Mouse (Mus musculus) hindbrain, embryonic 13.5 days (tissue): ENCODE results near the gene Tmem131l. TPM values are rescaled to one million over a fixed set of nuclear protein-coding genes. Genes with fewer than 3 reads are reported as not detected.
A peak's percentile ranks its signal among the peaks of the same experiment; 100 is the strongest.

ENCODE experiments used
- ATAC-seq: fragments of 200-750 bp; cut with Nextera tagmentation; 2 replicates; pipeline ENCODE4 v1.8.0; 2017; ENCODE audit warnings: moderate TSS enrichment; ENCODE audit not compliant: low FRiP score
- H3K27ac ChIP-seq: fragments of 300-500 bp; sonication (generic); 2 replicates; pipeline ENCODE4 v1.5.1; 2015; ENCODE audit warnings: inconsistent platforms, mild to moderate bottlenecking, moderate library complexity
- H3K27me3 ChIP-seq: fragments of 300-500 bp; sonication (generic); 2 replicates; pipeline ENCODE4 v1.6.1; 2015; ENCODE audit warnings: mild to moderate bottlenecking, inconsistent platforms
- H3K36me3 ChIP-seq: fragments of 300-500 bp; sonication (generic); 2 replicates; pipeline ENCODE4 v1.6.1; 2015; ENCODE audit warnings: mild to moderate bottlenecking, inconsistent platforms
- H3K4me1 ChIP-seq: fragments of 300-500 bp; sonication (generic); replicated peaks from 2 replicates; pipeline ENCODE4 v1.6.1; 2015; ENCODE audit warnings: inconsistent platforms
- H3K4me2 ChIP-seq: fragments of 300-500 bp; sonication (generic); 2 replicates; pipeline ENCODE4 v1.6.1; 2015; ENCODE audit warnings: inconsistent platforms, mild to moderate bottlenecking, moderate library complexity
- H3K4me3 ChIP-seq: fragments of 300-500 bp; sonication (generic); 2 replicates; pipeline ENCODE4 v1.5.1; 2015; ENCODE audit warnings: mild to moderate bottlenecking, inconsistent platforms
- H3K9ac ChIP-seq: fragments of 300-500 bp; sonication (generic); 2 replicates; pipeline ENCODE4 v1.6.1; 2015; ENCODE audit warnings: mild to moderate bottlenecking, inconsistent platforms
- H3K9me3 ChIP-seq: fragments of 300-500 bp; sonication (generic); 2 replicates; pipeline ENCODE4 v1.6.1; 2016; ENCODE audit warnings: inconsistent platforms
- WGBS: fragments of 180-500 bp; shearing (Covaris S2); methylation state at CpG from one replicate; pipeline ENCODE4 v1.1.7; 2015; 5-methylcytosine and 5-hydroxymethylcytosine counted together
- polyA plus RNA-seq: library from polyadenylated mRNA; unstranded; fragments of >200 nt; fragmentation: Nextera tagmentation; extraction: Ambion mirVana; gene quantifications from 2 replicates; pipeline ENCODE4 v1.2.1, GENCODE M21; 2015

Gene Tmem131l
- polyA plus RNA-seq, 1 experiment from 2014 or later: 75.8 TPM

GRCm38 (mm10) chr3:83915102-83915501 lies 124.9 kb downstream of the Tmem131l start:
- no peak for ATAC-seq
- Histone ChIP-seq H3K4me3 (no peak overlapping the region), H3K27me3 (no peaks in the 10 kb centered on the region), H3K9ac (no peak overlapping the region), H3K9me3 (no peaks in the 10 kb centered on the region), H3K36me3 (peaks cover 87% of the 10 kb centered on the region), H3K4me1 (no peaks in the 10 kb centered on the region), H3K4me2 (no peak overlapping the region), H3K27ac (no peak overlapping the region)
- 87% methylated on average over 3 of the region's 3 CpGs for WGBS

DNA sequence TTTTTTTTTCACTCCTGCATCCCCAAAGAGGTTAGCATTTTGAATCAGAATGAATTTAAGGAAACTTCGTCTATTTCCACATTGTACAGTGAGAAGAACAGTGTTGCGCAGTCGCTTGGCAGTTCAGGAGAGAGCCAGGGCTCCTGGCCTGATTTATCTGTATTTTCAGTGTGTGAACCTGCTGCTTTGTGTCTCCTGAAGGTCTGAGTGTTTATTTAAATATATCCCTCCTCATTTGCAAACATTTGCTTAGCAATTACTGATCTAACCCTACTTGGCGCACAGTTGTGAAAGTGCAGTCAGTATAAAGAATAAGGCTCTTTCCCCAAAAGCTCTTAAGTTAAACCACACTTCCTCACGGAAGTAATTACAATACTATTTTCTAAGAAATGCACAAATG lies 129.3 kb downstream of the Tmem131l start:
- H3K4me2 ChIP-seq: no peak overlapping the region
- no peaks in the 10 kb centered on the region for H3K4me1 ChIP-seq
- peaks cover 86% of the 10 kb centered on the region for H3K36me3 ChIP-seq
- H3K9me3 ChIP-seq: no peaks in the 10 kb centered on the region
- H3K27ac ChIP-seq: no peak overlapping the region
- WGBS: 98% methylated on average over 5 of the region's 5 CpGs
- ATAC-seq: no peak
- H3K4me3 ChIP-seq: no peak overlapping the region
- no peaks in the 10 kb centered on the region for H3K27me3 ChIP-seq
- no peak overlapping the region for H3K9ac ChIP-seq

DNA sequence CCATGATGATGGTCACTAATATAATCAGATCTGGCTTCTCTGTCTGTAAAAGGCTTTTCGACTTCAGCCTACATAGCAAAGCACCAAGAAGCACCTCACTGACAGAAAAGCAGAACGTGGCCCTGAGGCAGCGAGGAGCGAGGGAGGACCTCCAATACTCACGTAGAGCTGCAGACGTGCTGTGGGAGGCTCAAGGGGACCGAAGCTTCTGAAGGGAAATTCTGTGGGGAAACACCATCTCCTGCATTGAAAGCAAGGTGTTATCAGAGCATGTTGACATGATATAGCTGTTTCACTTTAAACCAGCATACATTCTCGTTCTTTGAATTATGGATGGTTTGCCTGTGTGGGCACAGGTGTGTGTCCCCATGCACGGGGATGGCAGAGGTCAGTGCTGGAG lies 133.8 kb downstream of the Tmem131l start:
- Histone ChIP-seq H3K9ac (no peak overlapping the region), H3K4me3 (no peak overlapping the region), H3K4me2 (no peak overlapping the region), H3K9me3 (no peaks in the 10 kb centered on the region), H3K27me3 (no peaks in the 10 kb centered on the region), H3K27ac (no peak overlapping the region), H3K4me1 (peaks cover 7% of the 10 kb centered on the region; the same call in 1 of the 2 replicates), H3K36me3 (peaks cover 93% of the 10 kb centered on the region)
- no peak for ATAC-seq
- WGBS: 97% methylated on average over 9 of the region's 9 CpGs

DNA sequence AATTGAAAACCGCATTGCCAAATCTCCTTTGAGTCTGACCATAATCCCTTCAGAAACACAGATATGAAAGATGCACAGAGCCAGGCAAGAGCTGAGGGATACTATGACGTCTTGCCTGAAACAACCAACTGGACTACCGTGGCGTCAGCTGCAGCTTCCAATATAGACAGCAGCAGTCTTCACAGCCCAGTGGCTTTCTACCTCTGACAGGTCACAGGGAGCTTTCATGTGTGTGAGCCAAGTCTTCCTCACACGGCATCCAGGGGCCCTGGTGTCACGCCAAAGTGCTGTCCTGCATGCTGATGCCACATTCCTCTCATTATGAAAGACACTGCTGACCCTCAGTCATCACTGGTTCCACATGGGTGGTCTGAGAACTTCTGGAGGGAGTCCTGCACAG lies 134.8 kb downstream of the Tmem131l start:
- H3K36me3 ChIP-seq: peaks cover 93% of the 10 kb centered on the region
- ATAC-seq: no peak
- no peak overlapping the region for H3K27ac ChIP-seq
- 70% methylated on average over 6 of the region's 6 CpGs for WGBS
- no peak overlapping the region for H3K4me3 ChIP-seq
- peaks cover 7% of the 10 kb centered on the region; the same call in 1 of the 2 replicates for H3K4me1 ChIP-seq
- no peak overlapping the region for H3K4me2 ChIP-seq
- no peak overlapping the region for H3K9ac ChIP-seq
- H3K9me3 ChIP-seq: no peaks in the 10 kb centered on the region
- no peaks in the 10 kb centered on the region for H3K27me3 ChIP-seq

DNA sequence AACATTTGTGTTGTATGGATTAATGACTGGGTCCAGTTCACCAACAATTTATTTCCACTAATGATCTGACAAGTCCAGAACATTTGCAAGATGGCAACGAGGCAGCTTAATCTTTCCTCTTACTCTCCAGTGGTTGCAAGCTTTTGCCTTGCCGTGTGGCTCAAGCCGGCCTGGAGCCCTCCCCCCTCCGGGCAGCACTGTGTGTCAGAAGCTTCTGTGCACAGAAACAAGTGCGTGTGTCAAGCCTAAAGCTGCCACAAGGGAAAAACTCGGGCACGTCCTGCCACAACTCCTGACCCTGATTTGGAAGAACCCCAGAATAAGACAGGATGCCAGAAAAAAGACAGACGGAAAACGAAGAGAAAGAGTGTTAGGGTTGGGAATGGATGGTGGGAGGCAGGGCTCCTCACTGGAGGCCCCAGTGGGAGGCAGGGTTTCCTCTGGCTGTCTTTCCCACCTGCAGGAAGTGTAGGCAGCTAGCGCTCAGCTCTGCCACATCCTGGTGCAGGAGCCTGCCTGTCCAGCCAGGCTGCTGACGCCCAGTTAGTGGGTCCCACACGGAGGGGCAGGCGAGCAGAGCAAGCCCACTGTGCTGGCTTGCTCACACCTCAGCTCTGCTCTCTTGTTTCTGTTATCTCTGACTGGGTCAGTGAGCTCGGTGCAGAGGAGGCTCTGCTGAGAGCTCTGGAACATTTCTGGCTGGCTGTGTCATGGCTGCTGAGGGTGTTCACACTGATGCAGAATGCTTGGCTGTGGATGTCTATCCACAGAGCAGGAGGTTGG lies 135.6 kb downstream of the Tmem131l start:
- no peaks in the 10 kb centered on the region for H3K27me3 ChIP-seq
- no peak for ATAC-seq
- 82% methylated on average over 14 of the region's 14 CpGs for WGBS

DNA sequence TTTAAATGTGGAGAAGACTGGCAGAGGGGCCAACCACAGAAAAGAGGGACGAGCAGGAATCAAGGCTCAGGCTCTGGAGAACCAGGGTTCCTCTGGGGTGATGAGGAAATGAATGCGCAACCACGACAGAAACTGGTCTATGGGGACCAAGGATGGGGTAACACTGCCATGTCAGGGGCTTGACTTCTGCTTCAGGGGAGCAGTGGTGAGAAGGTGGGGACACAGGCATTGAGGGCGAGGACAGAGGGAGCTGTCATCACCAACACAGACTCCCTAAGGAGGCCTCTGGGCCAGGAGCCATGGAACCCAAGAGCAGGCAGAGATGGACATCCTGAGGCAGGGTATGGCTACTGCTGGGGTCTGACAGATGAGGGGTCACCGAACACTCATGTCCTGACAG lies 137.0 kb downstream of the Tmem131l start:
- H3K27me3 ChIP-seq: no peaks in the 10 kb centered on the region
- no peak overlapping the region for H3K4me3 ChIP-seq
- no peak overlapping the region for H3K4me2 ChIP-seq
- H3K4me1 ChIP-seq: peaks cover 7% of the 10 kb centered on the region; the same call in 1 of the 2 replicates
- H3K9ac ChIP-seq: no peak overlapping the region
- H3K9me3 ChIP-seq: no peaks in the 10 kb centered on the region
- no peak for ATAC-seq
- WGBS: 92% methylated on average over 5 of the region's 5 CpGs
- H3K36me3 ChIP-seq: peaks cover 95% of the 10 kb centered on the region
- no peak overlapping the region for H3K27ac ChIP-seq

More for the DNA sequence above, 135.6 kb downstream of the Tmem131l start:
- no peaks in the 10 kb centered on the region for H3K9me3 ChIP-seq
- H3K4me1 ChIP-seq: peaks cover 7% of the 10 kb centered on the region; the same call in 1 of the 2 replicates
- H3K4me2 ChIP-seq: no peak overlapping the region
- no peak overlapping the region; the same call in 1 of the 2 replicates for H3K27ac ChIP-seq
- no peak overlapping the region for H3K4me3 ChIP-seq
- peaks cover 93% of the 10 kb centered on the region for H3K36me3 ChIP-seq
- no peak overlapping the region for H3K9ac ChIP-seq

- WGBS: 87% methylated on average over 8 of the region's 8 CpGs
- Histone ChIP-seq H3K9ac (no peak overlapping the region), H3K36me3 (peaks cover 100% of the 10 kb centered on the region), H3K4me2 (no peak overlapping the region), H3K4me1 (peaks cover 7% of the 10 kb centered on the region; the same call in 1 of the 2 replicates), H3K27ac (no peak overlapping the region), H3K27me3 (no peaks in the 10 kb centered on the region), H3K9me3 (no peaks in the 10 kb centered on the region), H3K4me3 (no peak overlapping the region)
- ATAC-seq: no peak
These were observed 137.5 kb downstream of the Tmem131l start for GRCm38 (mm10) chr3:83902459-83902858.

- Histone ChIP-seq H3K4me2 (no peak overlapping the region), H3K36me3 (peaks cover 99% of the 10 kb centered on the region), H3K27me3 (no peaks in the 10 kb centered on the region), H3K27ac (no peak overlapping the region), H3K9me3 (no peaks in the 10 kb centered on the region), H3K9ac (no peak overlapping the region), H3K4me1 (peaks cover 7% of the 10 kb centered on the region; the same call in 1 of the 2 replicates), H3K4me3 (no peak overlapping the region)
- ATAC-seq: no peak
- 91% methylated on average over 12 of the region's 12 CpGs for WGBS
These were observed 139.1 kb downstream of the Tmem131l start for GRCm38 (mm10) chr3:83900756-83901373.

DNA sequence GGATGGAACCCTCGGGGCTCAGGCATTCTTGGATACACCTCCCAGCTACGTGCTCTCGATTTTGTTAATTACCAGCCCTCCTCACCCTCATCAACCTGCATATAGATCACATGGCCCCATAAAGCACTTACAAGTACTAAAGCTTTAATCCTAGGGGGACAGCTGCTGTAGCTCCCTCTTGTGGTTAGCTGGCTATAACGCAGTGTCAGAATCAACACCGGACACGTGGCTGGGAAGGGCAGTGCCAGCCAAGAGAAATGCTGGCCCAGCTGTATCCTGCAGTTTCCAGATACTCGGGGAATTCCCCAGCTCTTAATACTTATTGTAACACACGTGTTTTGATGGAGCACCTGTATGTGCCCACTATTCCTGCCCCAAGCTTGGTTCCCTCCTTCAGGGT lies 140.4 kb downstream of the Tmem131l start:
- peak; percentile 30; the same call in 1 of the 2 replicates for ATAC-seq
- H3K4me3 ChIP-seq: no peak overlapping the region
- no peaks in the 10 kb centered on the region for H3K27me3 ChIP-seq
- H3K4me1 ChIP-seq: peaks cover 5% of the 10 kb centered on the region; the same call in 1 of the 2 replicates
- H3K9ac ChIP-seq: no peak overlapping the region
- 52% methylated on average over 8 of the region's 8 CpGs for WGBS
- no peaks in the 10 kb centered on the region for H3K9me3 ChIP-seq
- H3K36me3 ChIP-seq: peaks cover 95% of the 10 kb centered on the region
- no peak overlapping the region for H3K4me2 ChIP-seq
- no peak overlapping the region for H3K27ac ChIP-seq

DNA sequence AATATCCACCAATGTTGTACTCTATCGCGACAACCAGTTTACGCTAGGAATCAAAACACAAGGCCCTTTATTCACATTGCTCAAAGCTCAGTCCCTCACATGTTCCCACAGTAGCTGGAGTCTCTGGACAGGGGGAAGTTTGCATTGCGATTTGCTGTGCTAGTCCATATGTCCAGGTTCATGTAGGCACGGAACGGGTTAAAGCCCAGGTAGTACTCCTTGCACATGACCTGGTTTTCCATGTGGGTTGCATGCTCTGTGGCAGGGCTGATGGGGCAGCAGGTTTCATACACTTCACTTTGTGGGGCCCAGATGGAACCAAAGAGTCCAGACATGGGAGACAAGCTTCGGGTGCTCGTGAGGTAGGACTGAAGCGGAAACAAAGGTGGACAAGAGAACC lies 141.7 kb downstream of the Tmem131l start:
- no peak overlapping the region for H3K27ac ChIP-seq
- no peaks in the 10 kb centered on the region for H3K27me3 ChIP-seq
- no peak overlapping the region for H3K4me2 ChIP-seq
- 97% methylated on average over 9 of the region's 9 CpGs for WGBS
- no peaks in the 10 kb centered on the region for H3K9me3 ChIP-seq
- H3K36me3 ChIP-seq: peaks cover 83% of the 10 kb centered on the region
- no peaks in the 10 kb centered on the region for H3K4me1 ChIP-seq
- ATAC-seq: no peak
- H3K4me3 ChIP-seq: no peak overlapping the region
- H3K9ac ChIP-seq: no peak overlapping the region

- Histone ChIP-seq H3K27ac (no peak overlapping the region), H3K4me1 (no peaks in the 10 kb centered on the region), H3K4me2 (no peak overlapping the region), H3K9me3 (no peaks in the 10 kb centered on the region), H3K9ac (no peak overlapping the region), H3K4me3 (no peak overlapping the region), H3K36me3 (peaks cover 59% of the 10 kb centered on the region), H3K27me3 (no peaks in the 10 kb centered on the region)
- ATAC-seq: no peak; the same call in 1 of the 2 replicates
- WGBS: 57% methylated on average over 3 of the region's 3 CpGs
These were observed 144.2 kb downstream of the Tmem131l start for GRCm38 (mm10) chr3:83895811-83896210.

DNA sequence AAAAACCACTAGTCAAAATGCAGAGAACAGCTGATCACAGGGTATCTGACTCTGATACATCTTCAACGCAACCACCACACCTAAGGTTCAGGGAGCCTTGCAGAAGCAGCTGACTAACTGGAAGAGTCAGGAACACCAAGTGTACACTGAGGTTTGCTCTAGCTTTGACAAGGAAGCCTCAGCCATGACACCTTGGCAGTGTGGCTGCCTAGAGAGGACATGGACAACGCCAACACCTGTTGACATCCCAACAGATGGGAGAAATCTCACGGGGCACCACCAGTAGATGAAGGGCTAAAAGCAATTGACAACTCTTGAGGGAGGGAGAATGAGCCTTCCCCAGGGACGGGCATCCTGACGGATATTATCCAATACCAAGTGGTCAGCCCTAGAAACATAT lies 144.9 kb downstream of the Tmem131l start:
- no peak overlapping the region for H3K27ac ChIP-seq
- no peak for ATAC-seq
- WGBS: 90% methylated on average over 5 of the region's 5 CpGs
- H3K9me3 ChIP-seq: no peaks in the 10 kb centered on the region
- peaks cover 52% of the 10 kb centered on the region for H3K36me3 ChIP-seq
- H3K27me3 ChIP-seq: no peaks in the 10 kb centered on the region
- no peak overlapping the region for H3K4me3 ChIP-seq
- no peak overlapping the region for H3K9ac ChIP-seq
- no peak overlapping the region for H3K4me2 ChIP-seq
- H3K4me1 ChIP-seq: no peaks in the 10 kb centered on the region
